Mouse (Mus musculus) kidney, embryonic 16.5 days (tissue): ENCODE measurements around the gene Prex1. TPM values are rescaled to one million over a fixed set of nuclear protein-coding genes. Genes with fewer than 3 reads are reported as not detected.

ENCODE experiments used
- ATAC-seq: fragments of 200-750 bp; cut with Nextera tagmentation; 2 replicates; pipeline ENCODE4 v1.8.0; 2017; ENCODE audit warnings: moderate TSS enrichment; ENCODE audit not compliant: low FRiP score, low TSS enrichment
- H3K27ac ChIP-seq: fragments of 300-500 bp; sonication (generic); 2 replicates; pipeline ENCODE4 v1.5.1; 2014; ENCODE audit warnings: low read length
- H3K27me3 ChIP-seq: fragments of 300-500 bp; sonication (generic); 2 replicates; pipeline ENCODE4 v1.6.1; 2014; ENCODE audit warnings: low read length, control low read depth, mixed read lengths; ENCODE audit not compliant: insufficient read depth
- H3K36me3 ChIP-seq: fragments of 300-500 bp; sonication (generic); 2 replicates; pipeline ENCODE4 v1.6.1; 2014; ENCODE audit warnings: low read length, control low read depth, mixed read lengths; ENCODE audit not compliant: insufficient read depth
- H3K4me1 ChIP-seq: fragments of 300-500 bp; sonication (generic); 2 replicates; pipeline ENCODE4 v1.6.1; 2014; ENCODE audit warnings: low read length, control low read depth, mixed read lengths; ENCODE audit not compliant: insufficient read depth
- H3K4me2 ChIP-seq: fragments of 300-500 bp; sonication (generic); replicated peaks from 2 replicates; pipeline ENCODE4 v1.6.1; 2014; ENCODE audit warnings: low read depth, low read length
- H3K4me3 ChIP-seq: fragments of 300-500 bp; sonication (generic); 2 replicates; pipeline ENCODE4 v1.5.1; 2014; ENCODE audit warnings: mild to moderate bottlenecking, low read length
- H3K9ac ChIP-seq: fragments of 300-500 bp; sonication (generic); replicated peaks from 2 replicates; pipeline ENCODE4 v1.6.1; 2014; ENCODE audit warnings: low read length
- H3K9me3 ChIP-seq: fragments of 300-500 bp; sonication (generic); 2 replicates; pipeline ENCODE4 v1.6.1; 2016; ENCODE audit warnings: low read length, control low read depth
- WGBS: fragments of 180-500 bp; shearing (Covaris S2); extraction: QIAGEN DNeasy Blood & Tissue Kit; methylation state at CpG from one replicate; pipeline ENCODE4 v1.1.7; 2014; 5-methylcytosine and 5-hydroxymethylcytosine counted together
- polyA plus RNA-seq: library from polyadenylated mRNA; unstranded; fragments of >200 nt; fragmentation: Nextera tagmentation; extraction: Ambion mirVana; gene quantifications from 2 replicates; pipeline ENCODE4 v1.2.1, GENCODE M21; 2015

Gene Prex1
- polyA plus RNA-seq, 1 experiment from 2014 or later, result 15.7 TPM

- Histone ChIP-seq H3K9me3 (peaks cover 7% of the 10 kb centered on the region; the same call in 1 of the 2 replicates), H3K9ac (no peak overlapping the region), H3K4me1 (no peaks in the 10 kb centered on the region), H3K4me2 (no peak overlapping the region), H3K36me3 (peaks cover 3% of the 10 kb centered on the region; the same call in 1 of the 2 replicates), H3K27ac (no peak overlapping the region), H3K27me3 (no peaks in the 10 kb centered on the region), H3K4me3 (no peak overlapping the region)
- 85% methylated on average over 2 of the region's 2 CpGs for WGBS
- no peak for ATAC-seq
Measured at GRCm38 (mm10) chr2:166694616-166695015, 19.0 kb downstream of the Prex1 start.

GRCm38 (mm10) chr2:166693394-166693793 lies 20.2 kb downstream of the Prex1 start:
- Histone ChIP-seq H3K4me3 (no peak overlapping the region), H3K4me2 (no peak overlapping the region), H3K4me1 (no peaks in the 10 kb centered on the region), H3K36me3 (peaks cover 3% of the 10 kb centered on the region; the same call in 1 of the 2 replicates), H3K27me3 (no peaks in the 10 kb centered on the region), H3K9me3 (peaks cover 7% of the 10 kb centered on the region; the same call in 1 of the 2 replicates), H3K9ac (no peak overlapping the region), H3K27ac (no peak overlapping the region)
- WGBS, result 78% methylated on average over 4 of the region's 4 CpGs
- ATAC-seq, result no peak

- Histone ChIP-seq H3K27me3 (no peaks in the 10 kb centered on the region), H3K27ac (no peak overlapping the region), H3K4me2 (no peak overlapping the region), H3K4me3 (no peak overlapping the region), H3K9ac (no peak overlapping the region), H3K4me1 (peaks cover 2% of the 10 kb centered on the region; the same call in 1 of the 2 replicates), H3K36me3 (peaks cover 3% of the 10 kb centered on the region; the same call in 1 of the 2 replicates), H3K9me3 (peaks cover 7% of the 10 kb centered on the region; the same call in 1 of the 2 replicates)
- no peak for ATAC-seq
- WGBS, result 71% methylated on average over 23 of the region's 23 CpGs
Measured at GRCm38 (mm10) chr2:166691602-166692509, 21.8 kb downstream of the Prex1 start.

GRCm38 (mm10) chr2:166686917-166687316 lies 26.7 kb downstream of the Prex1 start:
- Histone ChIP-seq H3K27ac (peak overlapping the region; percentile 31; the same call in 1 of the 2 replicates), H3K9ac (no peak overlapping the region), H3K36me3 (no peaks in the 10 kb centered on the region), H3K4me1 (peaks cover 10% of the 10 kb centered on the region; the same call in 1 of the 2 replicates), H3K27me3 (no peaks in the 10 kb centered on the region), H3K4me3 (no peak overlapping the region), H3K9me3 (no peaks in the 10 kb centered on the region), H3K4me2 (no peak overlapping the region)
- 30% methylated on average over 6 of the region's 6 CpGs for WGBS
- ATAC-seq, result peak; percentile 40; the same call in 1 of the 2 replicates

- Histone ChIP-seq H3K4me3 (no peak overlapping the region), H3K9ac (no peak overlapping the region), H3K4me2 (no peak overlapping the region), H3K27ac (no peak overlapping the region), H3K9me3 (no peaks in the 10 kb centered on the region), H3K36me3 (no peaks in the 10 kb centered on the region), H3K27me3 (no peaks in the 10 kb centered on the region), H3K4me1 (peaks cover 10% of the 10 kb centered on the region; the same call in 1 of the 2 replicates)
- no peak for ATAC-seq
- WGBS, result 65% methylated on average over 8 of the region's 8 CpGs
Measured at GRCm38 (mm10) chr2:166685824-166686223, 27.8 kb downstream of the Prex1 start.

- ATAC-seq, result no peak
- 21% methylated on average over 13 of the region's 13 CpGs for WGBS
- H3K4me2 ChIP-seq, result no peak overlapping the region
Measured at GRCm38 (mm10) chr2:166683885-166684544, 29.6 kb downstream of the Prex1 start.

GRCm38 (mm10) chr2:166682866-166683265 lies 30.8 kb downstream of the Prex1 start:
- ATAC-seq, result no peak
- Histone ChIP-seq H3K27ac (no peak overlapping the region), H3K4me1 (peaks cover 18% of the 10 kb centered on the region; the same call in 1 of the 2 replicates), H3K9ac (no peak overlapping the region), H3K27me3 (no peaks in the 10 kb centered on the region), H3K4me3 (no peak overlapping the region), H3K36me3 (no peaks in the 10 kb centered on the region), H3K9me3 (no peaks in the 10 kb centered on the region), H3K4me2 (no peak overlapping the region)
- WGBS, result 43% methylated on average over 4 of the region's 4 CpGs

More at GRCm38 (mm10) chr2:166683885-166684544, 29.6 kb downstream of the Prex1 start:
- Histone ChIP-seq H3K9ac (no peak overlapping the region), H3K4me3 (no peak overlapping the region), H3K27me3 (no peaks in the 10 kb centered on the region), H3K9me3 (no peaks in the 10 kb centered on the region), H3K36me3 (no peaks in the 10 kb centered on the region), H3K4me1 (peaks cover 16% of the 10 kb centered on the region; the same call in 1 of the 2 replicates), H3K27ac (no peak overlapping the region)

GRCm38 (mm10) chr2:166678959-166679759 lies 34.5 kb downstream of the Prex1 start:
- no peaks in the 10 kb centered on the region for H3K36me3 ChIP-seq
- ATAC-seq, result no peak

GRCm38 (mm10) chr2:166676933-166677332 lies 36.7 kb downstream of the Prex1 start:
- H3K9ac ChIP-seq, result no peak overlapping the region
- no peak overlapping the region for H3K27ac ChIP-seq
- WGBS, result 80% methylated on average over 11 of the region's 11 CpGs
- no peak for ATAC-seq
- H3K27me3 ChIP-seq, result no peaks in the 10 kb centered on the region
- no peak overlapping the region for H3K4me3 ChIP-seq
- no peak overlapping the region for H3K4me2 ChIP-seq
- peaks cover 24% of the 10 kb centered on the region for H3K4me1 ChIP-seq
- H3K36me3 ChIP-seq, result no peaks in the 10 kb centered on the region
- H3K9me3 ChIP-seq, result no peaks in the 10 kb centered on the region

More at GRCm38 (mm10) chr2:166678959-166679759, 34.5 kb downstream of the Prex1 start:
- peaks cover 29% of the 10 kb centered on the region for H3K4me1 ChIP-seq
- no peak overlapping the region for H3K4me2 ChIP-seq
- no peak overlapping the region for H3K9ac ChIP-seq
- no peaks in the 10 kb centered on the region for H3K9me3 ChIP-seq
- no peak overlapping the region for H3K4me3 ChIP-seq
- H3K27me3 ChIP-seq, result no peaks in the 10 kb centered on the region
- H3K27ac ChIP-seq, result no peak overlapping the region
- 37% methylated on average over 13 of the region's 13 CpGs for WGBS
